In the genomic region with DNA sequence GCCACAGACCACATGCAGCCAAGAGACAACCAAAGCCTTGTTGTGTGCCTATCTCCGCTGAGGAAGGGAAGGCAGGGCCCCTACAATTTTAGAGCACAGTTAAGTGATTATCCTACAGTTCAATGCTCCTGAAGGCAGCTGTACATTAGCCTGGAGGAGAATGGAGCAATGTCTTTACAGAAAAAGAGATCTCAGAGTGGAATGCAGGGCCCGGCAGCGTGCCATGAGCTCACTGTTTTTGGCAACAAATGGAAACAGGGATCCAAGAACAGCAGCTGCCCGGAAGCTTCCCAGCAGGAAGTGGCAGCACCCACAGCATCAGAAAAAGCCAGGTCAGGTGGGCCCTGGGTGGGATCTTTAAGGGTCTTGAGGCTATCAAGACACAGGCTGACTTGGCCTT, we compare ENCODE assay signal across 9 mouse cellular contexts. TPM values are rescaled to one million over a fixed set of nuclear protein-coding genes. Genes with fewer than 3 reads are reported as not detected.
DNase-seq lines count a peak whose midpoint lies in the region; ATAC-seq lines count a peak whose summit lies in the region.
"Had no signal": no experiment of that assay in that cellular context is flagged by ENCODE, and none has a peak within 500 bp of the region (broad histone marks: within the 10 kb centered on the region; RNA-seq: fewer than 3 reads in every experiment).

No protein-coding gene starts in this region.

- 49% methylated on average over 4 of the region's 4 CpGs for WGBS in hindbrain, embryonic 13.5 days

- H3K9ac ChIP-seq in hindbrain, embryonic 13.5 days, result no peak overlapping the region

- peak; percentile 77 for ATAC-seq in hindbrain, embryonic 13.5 days (ENCODE audit: low FRiP score)

- no peaks in the 10 kb centered on the region for H3K9me3 ChIP-seq in hindbrain, embryonic 13.5 days

- H3K27me3 ChIP-seq in hindbrain, embryonic 13.5 days, result no peaks in the 10 kb centered on the region

- peak; percentile 27 for DNase-seq in heart, adult 8-10 months (ENCODE audit: low spot score)
- no peak for DNase-seq in heart, postnatal 25 days (ENCODE audit: low spot score)
- peak; percentile 11 for DNase-seq in urinary bladder, postnatal 14 days (ENCODE audit: low spot score)
- no peak for DNase-seq in urinary bladder, adult 2 months (ENCODE audit: low spot score)
- DNase-seq in retina, postnatal 1 day, result peak; percentile 79
- no peak for DNase-seq in thymus, postnatal 4 days
- DNase-seq in cerebellum, adult 8-10 months, result no peak

- H3K36me3 ChIP-seq in hindbrain, embryonic 13.5 days, result no peaks in the 10 kb centered on the region

- intact Hi-C loops in heart, postnatal 25 days (cut with DNase I), result loop anchor here (10.0 kb wide), 1 partner anchor 522 kb away; no protein-coding TSS in a partner anchor

- H3K4me2 ChIP-seq in hindbrain, embryonic 13.5 days, result no peak overlapping the region

- H3K4me3 ChIP-seq in hindbrain, embryonic 13.5 days, result no peak overlapping the region

- peak overlapping the region; percentile 72 for H3K27ac ChIP-seq in hindbrain, embryonic 13.5 days
- H3K27ac ChIP-seq: kidney, postnatal 0 days had no signal

- peaks cover 6% of the 10 kb centered on the region; the same call in 1 of the 2 replicates for H3K4me1 ChIP-seq in hindbrain, embryonic 13.5 days (replicated peaks)

RNA-seq across cellular contexts. Expression of gene Gm10260, which starts 3.4 kb away (rescaled TPM):
- 100 to 1,000 TPM in 3 of 4 experiments, 10 to 100 TPM in 1; 89.5 to 120 (median 108) TPM for total RNA-seq in heart, adult 8-10 months (2022)
- 100 to 1,000 TPM; 106 to 109 TPM for total RNA-seq in heart, postnatal 25 days (2021)
- 14.2 and 30.0 TPM in 2 replicates for polyA plus RNA-seq in urinary bladder, adult 2 months (2012; rRNA removed)
- polyA plus RNA-seq in hindbrain, embryonic 13.5 days (2015; fragmentation: Nextera tagmentation; extraction: Ambion mirVana), result 3.2 and 3.5 TPM in 2 replicates

Comparison
In these comparisons a context has a peak if more than half of its experiments do, and no peak if none do; other contexts are left out.
1. DNase-seq: peak in heart, adult 8-10 months (single experiment), urinary bladder, postnatal 14 days (single experiment) and retina, postnatal 1 day (single experiment); none in heart, postnatal 25 days (single experiment), urinary bladder, adult 2 months (single experiment), thymus, postnatal 4 days (single experiment) and cerebellum, adult 8-10 months (single experiment).